Mouse (Mus musculus) forebrain, embryonic 16.5 days (tissue): ENCODE results near the gene Stim1. TPM values are rescaled to one million over a fixed set of nuclear protein-coding genes. Genes with fewer than 3 reads are reported as not detected.

ENCODE experiments used
- ATAC-seq: fragments of 200-750 bp; cut with Nextera tagmentation; 2 replicates; pipeline ENCODE4 v1.8.0; 2017; ENCODE audit warnings: mild to moderate bottlenecking, moderate library complexity
- H3K27ac ChIP-seq: fragments of 300-500 bp; sonication (generic); 2 replicates; pipeline ENCODE4 v1.5.1; 2014; ENCODE audit warnings: low read length, control low read depth
- H3K27me3 ChIP-seq: fragments of 300-500 bp; sonication (generic); replicated peaks from 2 replicates; pipeline ENCODE4 v1.6.1; 2014; ENCODE audit warnings: low read length; ENCODE audit not compliant: control insufficient read depth, insufficient read depth
- H3K36me3 ChIP-seq: fragments of 300-500 bp; sonication (generic); 2 replicates; pipeline ENCODE4 v1.6.1; 2014; ENCODE audit not compliant: control insufficient read depth, insufficient read depth
- H3K4me1 ChIP-seq: fragments of 300-500 bp; sonication (generic); replicated peaks from 2 replicates; pipeline ENCODE4 v1.6.1; 2014; ENCODE audit warnings: low read length; ENCODE audit not compliant: control insufficient read depth, insufficient read depth
- H3K4me2 ChIP-seq: fragments of 300-500 bp; sonication (generic); 2 replicates; pipeline ENCODE4 v1.6.1; 2014; ENCODE audit warnings: mild to moderate bottlenecking, low read length, control low read depth
- H3K4me3 ChIP-seq: fragments of 300-500 bp; sonication (generic); replicated peaks from 2 replicates; pipeline ENCODE4 v1.5.1; 2014; ENCODE audit warnings: mild to moderate bottlenecking, low read length, control low read depth
- H3K9ac ChIP-seq: fragments of 300-500 bp; sonication (generic); replicated peaks from 2 replicates; pipeline ENCODE4 v1.6.1; 2014; ENCODE audit warnings: low read depth, low read length, control low read depth
- H3K9me3 ChIP-seq: fragments of 300-500 bp; sonication (generic); 2 replicates; pipeline ENCODE4 v1.6.1; 2016; ENCODE audit warnings: low read length; ENCODE audit not compliant: control insufficient read depth
- whole genome bisulfite sequencing: fragments of 180-500 bp; shearing (Covaris S2); extraction: QIAGEN DNeasy Blood & Tissue Kit; methylation state at CpG from one replicate; pipeline ENCODE4 v1.1.7; 2014; 5-methylcytosine and 5-hydroxymethylcytosine counted together
- polyA plus RNA-seq: library from polyadenylated mRNA; unstranded; fragments of >200 nt; fragmentation: Nextera tagmentation; extraction: Ambion mirVana; gene quantifications from 2 replicates; pipeline ENCODE4 v1.2.1, GENCODE M21; 2015

Stim1 gene
- polyA plus RNA-seq, 1 experiment from 2014 or later: 12.1 TPM

GRCm38 (mm10) chr7:102434344-102434743 is 166.7 kb downstream of the Stim1 start:
- no peak overlapping the region for H3K4me2 ChIP-seq
- H3K9me3 ChIP-seq: no peaks in the 10 kb centered on the region
- H3K27ac ChIP-seq: no peak overlapping the region
- no peaks in the 10 kb centered on the region for H3K4me1 ChIP-seq
- H3K27me3 ChIP-seq: no peaks in the 10 kb centered on the region
- H3K9ac ChIP-seq: no peak overlapping the region
- 78% methylated on average over 2 of the region's 2 CpGs for WGBS
- no peaks in the 10 kb centered on the region for H3K36me3 ChIP-seq
- no peak overlapping the region for H3K4me3 ChIP-seq
- no peak for ATAC-seq

GRCm38 (mm10) chr7:102440822-102441656 is 173.4 kb downstream of the Stim1 start:
- peak overlapping the region; percentile 39; the same call in 1 of the 2 replicates for H3K27ac ChIP-seq
- H3K4me3 ChIP-seq: peak overlapping the region; percentile 89

GRCm38 (mm10) chr7:102441657-102442391 is 174.2 kb downstream of the Stim1 start, which contains the start of gene Rrm1:
TSS of gene Rrm1 (plus strand) at chr7:102441695.
- Histone ChIP-seq H3K4me3 (peak within 1 kb of the TSS; percentile 89), H3K27ac (peak within 1 kb of the TSS; percentile 39), H3K36me3 (0 out of 2 replicates have a peak, but pooled peaks cover 2% of the 10 kb centered on the region), H3K27me3 (no peaks in the 10 kb centered on the region), H3K4me2 (peak within 1 kb of the TSS; percentile 85), H3K9ac (peak within 1 kb of the TSS; percentile 82), H3K4me1 (peaks cover 22% of the 10 kb centered on the region), H3K9me3 (no peaks in the 10 kb centered on the region)
- WGBS: under 1% methylated on average over 55 of the region's 56 CpGs
- peak; percentile 100 for ATAC-seq

More at GRCm38 (mm10) chr7:102440822-102441656, 173.4 kb downstream of the Stim1 start:
- WGBS: 56% methylated on average over 15 of the region's 15 CpGs
- H3K36me3 ChIP-seq: no peaks in the 10 kb centered on the region
- no peaks in the 10 kb centered on the region for H3K27me3 ChIP-seq
- ATAC-seq: peak; percentile 18
- H3K4me1 ChIP-seq: peaks cover 22% of the 10 kb centered on the region
- no peaks in the 10 kb centered on the region for H3K9me3 ChIP-seq
- H3K4me2 ChIP-seq: peak overlapping the region; percentile 46
- H3K9ac ChIP-seq: no peak overlapping the region

GRCm38 (mm10) chr7:102442432-102442831 is 174.8 kb downstream of the Stim1 start:
- H3K4me2 ChIP-seq: peak overlapping the region; percentile 85
- peak overlapping the region; percentile 82 for H3K9ac ChIP-seq
- peak overlapping the region; percentile 89 for H3K4me3 ChIP-seq
- no peaks in the 10 kb centered on the region for H3K27me3 ChIP-seq
- 0 out of 2 replicates have a peak, but pooled peaks cover 2% of the 10 kb centered on the region for H3K36me3 ChIP-seq
- WGBS: 1% methylated on average over 4 of the region's 4 CpGs
- peaks cover 22% of the 10 kb centered on the region for H3K4me1 ChIP-seq
- ATAC-seq: no peak
- H3K9me3 ChIP-seq: no peaks in the 10 kb centered on the region
- peak overlapping the region; percentile 23; the same call in 1 of the 2 replicates for H3K27ac ChIP-seq

GRCm38 (mm10) chr7:102444301-102444700 is 176.7 kb downstream of the Stim1 start:
- Histone ChIP-seq H3K27ac (no peak overlapping the region), H3K27me3 (no peaks in the 10 kb centered on the region), H3K4me3 (no peak overlapping the region), H3K9me3 (no peaks in the 10 kb centered on the region), H3K4me2 (no peak overlapping the region), H3K4me1 (peaks cover 22% of the 10 kb centered on the region), H3K36me3 (peaks cover 10% of the 10 kb centered on the region; the same call in 1 of the 2 replicates), H3K9ac (no peak overlapping the region)
- 84% methylated on average over 2 of the region's 2 CpGs for WGBS
- no peak for ATAC-seq

GRCm38 (mm10) chr7:102446438-102446837 is 178.8 kb downstream of the Stim1 start:
- Histone ChIP-seq H3K27ac (no peak overlapping the region), H3K9me3 (no peaks in the 10 kb centered on the region), H3K4me2 (no peak overlapping the region), H3K36me3 (peaks cover 14% of the 10 kb centered on the region), H3K27me3 (no peaks in the 10 kb centered on the region), H3K4me3 (no peak overlapping the region), H3K4me1 (peaks cover 22% of the 10 kb centered on the region), H3K9ac (no peak overlapping the region)
- no peak for ATAC-seq
- 94% methylated on average over 9 of the region's 9 CpGs for WGBS

- no peak for ATAC-seq
- no peaks in the 10 kb centered on the region for H3K27me3 ChIP-seq
- no peaks in the 10 kb centered on the region for H3K4me1 ChIP-seq
- H3K4me2 ChIP-seq: no peak overlapping the region
- WGBS: 80% methylated on average over 5 of the region's 5 CpGs
- no peak overlapping the region for H3K9ac ChIP-seq
- peaks cover 47% of the 10 kb centered on the region for H3K36me3 ChIP-seq
- no peak overlapping the region for H3K4me3 ChIP-seq
- no peaks in the 10 kb centered on the region for H3K9me3 ChIP-seq
- H3K27ac ChIP-seq: no peak overlapping the region
Measured at GRCm38 (mm10) chr7:102458618-102459380, 191.2 kb downstream of the Stim1 start.

- no peaks in the 10 kb centered on the region for H3K9me3 ChIP-seq
- H3K4me1 ChIP-seq: no peaks in the 10 kb centered on the region
- H3K9ac ChIP-seq: no peak overlapping the region
- H3K27ac ChIP-seq: no peak overlapping the region
- no peak overlapping the region for H3K4me3 ChIP-seq
- no peaks in the 10 kb centered on the region for H3K27me3 ChIP-seq
- WGBS: 85% methylated on average over 8 of the region's 8 CpGs
- H3K4me2 ChIP-seq: no peak overlapping the region
- no peak for ATAC-seq
- peaks cover 43% of the 10 kb centered on the region for H3K36me3 ChIP-seq
Measured at GRCm38 (mm10) chr7:102467566-102467965, 200.0 kb downstream of the Stim1 start.
